Mouse (Mus musculus): ENCODE measurements at regions not wholly inside any gene's neighbourhood (a gene's known extent, or its start where the extent isn't known, plus 50 kb on each side); places are given as distances from the start of the nearest gene placed in this dataset.

DNA sequence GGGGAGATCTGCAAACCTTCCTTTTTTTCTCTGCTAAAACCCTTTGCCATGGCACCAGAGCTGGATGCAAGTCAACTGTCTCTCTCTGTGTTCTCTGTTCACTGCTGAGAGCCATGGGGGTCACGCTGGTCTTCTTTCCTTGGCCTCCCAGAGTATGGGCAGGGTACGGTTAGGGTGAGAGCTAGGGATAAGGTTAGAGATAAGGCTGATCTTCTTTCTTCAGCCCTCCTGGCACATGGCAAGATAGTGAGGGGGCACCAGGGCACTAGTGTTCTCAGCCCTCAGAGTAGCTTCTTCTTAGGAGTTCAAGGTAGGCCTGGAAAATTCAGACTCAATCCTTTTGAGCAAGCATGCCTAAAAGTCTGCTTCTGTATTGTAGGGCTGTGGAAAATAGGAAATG lies 196.1 kb downstream of the Tm2d1 start:
- Histone ChIP-seq H3K4me2 (ENCODE audit: low read depth, severe bottlenecking) (no peak overlapping the region), H3K9ac (ENCODE audit: low read length) (no peak overlapping the region), H3K4me3 (ENCODE audit: low read depth, low read length) (no peak overlapping the region), H3K27me3 (ENCODE audit: control insufficient read depth, insufficient read depth, low read length) (no peaks in the 10 kb centered on the region), H3K36me3 (ENCODE audit: control insufficient read depth, insufficient read depth, low read length) (no peaks in the 10 kb centered on the region), H3K27ac (replicated peaks; ENCODE audit: low read depth, low read length) (no peak overlapping the region), H3K9me3 (ENCODE audit: control insufficient read depth, low read length) (no peaks in the 10 kb centered on the region), H3K4me1 (ENCODE audit: control insufficient read depth, insufficient read depth, low read length) (peaks cover 2% of the 10 kb centered on the region; the same call in 1 of the 2 replicates)
- WGBS = 92% methylated on average over 2 of the region's 2 CpGs
- ATAC-seq (ENCODE audit: insufficient number of reproducible peaks, low FRiP score, low TSS enrichment, low read depth) = no peak
- DNase-seq (ENCODE audit: low spot score) = no peak

DNA sequence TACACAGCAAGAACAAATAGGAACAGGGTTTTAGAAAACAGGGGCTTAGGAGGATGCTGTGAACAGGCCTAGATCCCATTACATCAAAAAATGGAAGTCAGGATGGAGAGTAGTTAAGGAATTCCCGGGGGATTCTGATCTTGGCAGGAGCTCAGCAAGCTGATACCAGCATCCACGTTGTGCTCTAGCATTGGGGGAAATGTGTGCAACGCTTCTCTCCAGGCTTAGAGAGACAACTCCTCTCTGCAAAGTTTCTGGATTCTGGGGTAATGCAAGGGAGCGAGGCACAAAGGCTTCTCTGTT lies 201.1 kb downstream of the Tm2d1 start:
- peak; percentile 21; the same call in 1 of the 2 replicates for ATAC-seq (ENCODE audit: insufficient number of reproducible peaks, low FRiP score, low TSS enrichment, low read depth)
- no peak overlapping the region for H3K4me3 ChIP-seq (ENCODE audit: low read depth, low read length)
- no peaks in the 10 kb centered on the region for H3K36me3 ChIP-seq (ENCODE audit: control insufficient read depth, insufficient read depth, low read length)
- no peak overlapping the region for H3K9ac ChIP-seq (ENCODE audit: low read length)
- H3K27ac ChIP-seq (replicated peaks; ENCODE audit: low read depth, low read length) = no peak overlapping the region
- H3K4me1 ChIP-seq (ENCODE audit: control insufficient read depth, insufficient read depth, low read length) = peaks cover 11% of the 10 kb centered on the region; the same call in 1 of the 2 replicates
- no peak for DNase-seq (ENCODE audit: low spot score)
- H3K9me3 ChIP-seq (ENCODE audit: control insufficient read depth, low read length) = no peaks in the 10 kb centered on the region
- WGBS = 49% methylated on average over 4 of the region's 4 CpGs
- no peak overlapping the region for H3K4me2 ChIP-seq (ENCODE audit: low read depth, severe bottlenecking)
- no peaks in the 10 kb centered on the region for H3K27me3 ChIP-seq (ENCODE audit: control insufficient read depth, insufficient read depth, low read length)

- WGBS = 56% methylated on average over 12 of the region's 12 CpGs
- no peak overlapping the region for H3K27ac ChIP-seq (replicated peaks; ENCODE audit: low read depth, low read length)
- no peaks in the 10 kb centered on the region for H3K9me3 ChIP-seq (ENCODE audit: control insufficient read depth, low read length)
- no peak overlapping the region for H3K4me3 ChIP-seq (ENCODE audit: low read depth, low read length)
- H3K36me3 ChIP-seq (ENCODE audit: control insufficient read depth, insufficient read depth, low read length) = no peaks in the 10 kb centered on the region
- no peak for ATAC-seq (ENCODE audit: insufficient number of reproducible peaks, low FRiP score, low TSS enrichment, low read depth)
- H3K27me3 ChIP-seq (ENCODE audit: control insufficient read depth, insufficient read depth, low read length) = no peaks in the 10 kb centered on the region
- peaks cover 11% of the 10 kb centered on the region; the same call in 1 of the 2 replicates for H3K4me1 ChIP-seq (ENCODE audit: control insufficient read depth, insufficient read depth, low read length)
- DNase-seq (ENCODE audit: low spot score) = no peak
- no peak overlapping the region for H3K9ac ChIP-seq (ENCODE audit: low read length)
- H3K4me2 ChIP-seq (ENCODE audit: low read depth, severe bottlenecking) = no peak overlapping the region
Observed at GRCm38 (mm10) chr4:98181185-98182052, 201.7 kb downstream of the Tm2d1 start.

DNA sequence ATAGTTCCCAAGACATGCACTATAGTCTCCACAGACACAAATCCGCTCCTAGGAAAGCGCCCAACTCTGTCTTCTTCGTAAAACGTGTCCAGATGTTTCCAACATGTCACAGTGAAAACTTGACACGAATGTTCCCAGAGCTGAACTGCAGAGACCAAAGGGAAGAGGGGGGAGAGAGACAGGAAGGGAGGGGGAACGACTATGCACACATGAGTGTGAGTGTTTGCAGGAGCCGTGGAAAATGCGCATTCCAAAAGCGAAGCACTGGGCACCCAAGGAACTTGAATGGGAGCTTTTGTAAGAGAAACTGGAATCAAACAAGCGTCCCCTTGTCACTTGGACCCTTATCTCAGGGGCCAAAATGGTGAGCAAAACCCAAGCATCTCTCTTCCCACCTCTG lies 202.8 kb downstream of the Tm2d1 start:
- Histone ChIP-seq H3K4me1 (ENCODE audit: control insufficient read depth, insufficient read depth, low read length) (peaks cover 11% of the 10 kb centered on the region; the same call in 1 of the 2 replicates), H3K27me3 (ENCODE audit: control insufficient read depth, insufficient read depth, low read length) (no peaks in the 10 kb centered on the region), H3K9me3 (ENCODE audit: control insufficient read depth, low read length) (no peaks in the 10 kb centered on the region), H3K36me3 (ENCODE audit: control insufficient read depth, insufficient read depth, low read length) (no peaks in the 10 kb centered on the region), H3K9ac (ENCODE audit: low read length) (no peak overlapping the region), H3K4me3 (ENCODE audit: low read depth, low read length) (no peak overlapping the region), H3K27ac (replicated peaks; ENCODE audit: low read depth, low read length) (no peak overlapping the region), H3K4me2 (ENCODE audit: low read depth, severe bottlenecking) (no peak overlapping the region)
- DNase-seq (ENCODE audit: low spot score) (peak; percentile 27), ATAC-seq (ENCODE audit: insufficient number of reproducible peaks, low FRiP score, low TSS enrichment, low read depth) (no peak)
- 31% methylated on average over 10 of the region's 10 CpGs for WGBS

Data from limb, embryonic 11.5 days (tissue).